Mouse (Mus musculus) right cerebral cortex, postnatal 25 days (tissue): ENCODE measurements around the gene Mybl2.

ENCODE experiments used
- DNase-seq: peaks from one replicate; pipeline ENCODE4 v3.0.0; 2022

Gene Mybl2

GRCm38 (mm10) chr2:163120626-163121352 lies 66.3 kb downstream of the Mybl2 start:
- DNase-seq, result no peak

GRCm38 (mm10) chr2:163121353-163121660 lies 66.8 kb downstream of the Mybl2 start:
- DNase-seq, result no peak

GRCm38 (mm10) chr2:163122319-163122718 lies 67.8 kb downstream of the Mybl2 start:
- DNase-seq, result no peak

- no peak for DNase-seq
Measured at GRCm38 (mm10) chr2:163123496-163123895, 69.0 kb downstream of the Mybl2 start.

GRCm38 (mm10) chr2:163130837-163131236 lies 76.3 kb downstream of the Mybl2 start:
- DNase-seq, result no peak

GRCm38 (mm10) chr2:163132314-163132713 lies 77.8 kb downstream of the Mybl2 start:
- DNase-seq, result no peak
